Mouse (Mus musculus): ENCODE measurements around the gene Ptpn14. TPM values are rescaled to one million over a fixed set of nuclear protein-coding genes. Genes with fewer than 3 reads are reported as not detected.

The Ptpn14 gene
- total RNA-seq, 2 experiments from 2014 or later: 14.5 to 14.8 TPM

GRCm38 (mm10) chr1:189700990-189701389, 27.1 kb upstream of the Ptpn14 start:
- Histone ChIP-seq H3K4me3 (no peak overlapping the region), H3K27ac (no peak overlapping the region)
- TF ChIP-seq CTCF (conservative IDR thresholded peaks at IDR 0.05): peak; percentile 86
- peak; percentile 62 to 79 for DNase-seq (ENCODE audit: low spot score in 2 of 2)

GRCm38 (mm10) chr1:189703156-189703555, 24.9 kb upstream of the Ptpn14 start:
- peak; percentile 44 for TF ChIP-seq CTCF (conservative IDR thresholded peaks at IDR 0.05)
- Histone ChIP-seq H3K27ac (no peak overlapping the region), H3K4me3 (no peak overlapping the region)
- DNase-seq (ENCODE audit: low spot score in 2 of 2): no peak

GRCm38 (mm10) chr1:189703591-189703990, 24.5 kb upstream of the Ptpn14 start:
- Histone ChIP-seq H3K4me3 (no peak overlapping the region), H3K27ac (no peak overlapping the region)
- no peak for TF ChIP-seq CTCF (conservative IDR thresholded peaks at IDR 0.05)
- no peak for DNase-seq (ENCODE audit: low spot score in 2 of 2)

- no peak overlapping the region for H3K4me3 ChIP-seq
- no peak for TF ChIP-seq CTCF (conservative IDR thresholded peaks at IDR 0.05)
- DNase-seq (ENCODE audit: low spot score in 2 of 2): no peak
- no peak overlapping the region for H3K27ac ChIP-seq
Measured at GRCm38 (mm10) chr1:189706040-189706645, 21.9 kb upstream of the Ptpn14 start.

- DNase-seq (ENCODE audit: low spot score in 2 of 2): no peak
- no peak overlapping the region for H3K4me3 ChIP-seq
- no peak overlapping the region for H3K27ac ChIP-seq
- no peak for TF ChIP-seq CTCF (conservative IDR thresholded peaks at IDR 0.05)
Measured at GRCm38 (mm10) chr1:189707014-189707413, 21.1 kb upstream of the Ptpn14 start.

- no peak for TF ChIP-seq CTCF (conservative IDR thresholded peaks at IDR 0.05)
- H3K27ac ChIP-seq: no peak overlapping the region
- no peak for DNase-seq (ENCODE audit: low spot score in 2 of 2)
Measured at GRCm38 (mm10) chr1:189707419-189707818, 20.6 kb upstream of the Ptpn14 start.

GRCm38 (mm10) chr1:189709001-189709400, 19.1 kb upstream of the Ptpn14 start:
- no peak overlapping the region for H3K4me3 ChIP-seq
- no peak for DNase-seq (ENCODE audit: low spot score in 2 of 2)
- TF ChIP-seq CTCF (conservative IDR thresholded peaks at IDR 0.05): no peak
- no peak overlapping the region for H3K27ac ChIP-seq

More at GRCm38 (mm10) chr1:189707419-189707818, 20.6 kb upstream of the Ptpn14 start:
- H3K4me3 ChIP-seq: no peak overlapping the region

GRCm38 (mm10) chr1:189715915-189716797, 11.9 kb upstream of the Ptpn14 start:
- TF ChIP-seq CTCF (conservative IDR thresholded peaks at IDR 0.05): no peak
- DNase-seq (ENCODE audit: low spot score in 2 of 2): no peak
- Histone ChIP-seq H3K4me3 (no peak overlapping the region), H3K27ac (no peak overlapping the region)

GRCm38 (mm10) chr1:189717546-189717945, 10.5 kb upstream of the Ptpn14 start:
- H3K27ac ChIP-seq: no peak overlapping the region
- no peak for TF ChIP-seq CTCF (conservative IDR thresholded peaks at IDR 0.05)
- no peak overlapping the region for H3K4me3 ChIP-seq
- no peak for DNase-seq (ENCODE audit: low spot score in 2 of 2)

GRCm38 (mm10) chr1:189718600-189718999, 9.5 kb upstream of the Ptpn14 start:
- H3K4me3 ChIP-seq: no peak overlapping the region
- no peak for DNase-seq (ENCODE audit: low spot score in 2 of 2)
- no peak overlapping the region for H3K27ac ChIP-seq
- no peak for TF ChIP-seq CTCF (conservative IDR thresholded peaks at IDR 0.05)

GRCm38 (mm10) chr1:189726121-189726520, 1.9 kb upstream of the Ptpn14 start:
- no peak for TF ChIP-seq CTCF (conservative IDR thresholded peaks at IDR 0.05)
- no peak overlapping the region for H3K27ac ChIP-seq
- no peak for DNase-seq (ENCODE audit: low spot score in 2 of 2)
- H3K4me3 ChIP-seq: no peak overlapping the region

- Histone ChIP-seq H3K27ac (peak overlapping the region; percentile 76), H3K4me3 (peak overlapping the region; percentile 63)
- no peak for TF ChIP-seq CTCF (conservative IDR thresholded peaks at IDR 0.05)
- DNase-seq (ENCODE audit: low spot score in 2 of 2): no peak
Measured at GRCm38 (mm10) chr1:189727346-189727883, 653 bp upstream of the Ptpn14 start.

GRCm38 (mm10) chr1:189728784-189729115, 682 bp downstream of the Ptpn14 start:
- TF ChIP-seq CTCF (conservative IDR thresholded peaks at IDR 0.05): no peak
- peak overlapping the region; percentile 70; the same call in 1 of the 2 replicates for H3K27ac ChIP-seq
- peak overlapping the region; percentile 63 for H3K4me3 ChIP-seq
- DNase-seq (ENCODE audit: low spot score in 2 of 2): no peak

Data from layer of hippocampus, adult 2 months (tissue).